Mouse (Mus musculus): ENCODE measurements around the gene Ergic1. TPM values are rescaled to one million over a fixed set of nuclear protein-coding genes. Genes with fewer than 3 reads are reported as not detected.
A peak's percentile ranks its signal among the peaks of the same experiment; 100 is the strongest.

Ergic1 gene
- polyA plus RNA-seq, 1 experiment: 68.6 TPM

GRCm38 (mm10) chr17:26580873-26581401, 19.6 kb downstream of the Ergic1 start:
- TF ChIP-seq POLR2A (IDR thresholded peaks at IDR 0.05; ENCODE audit: low read depth, low read length): no peak
- TF ChIP-seq CTCF (IDR thresholded peaks at IDR 0.05; ENCODE audit: extremely low read depth, insufficient read length, insufficient replicate concordance, low read depth, low read length): no peak
- Histone ChIP-seq H3K36me3 (ENCODE audit: control insufficient read depth, insufficient read depth, low read length) (no peaks in the 10 kb centered on the region; the same call in 1 of the 2 replicates), H3K4me3 (ENCODE audit: low read depth, low read length) (no peak overlapping the region), H3K27ac (ENCODE audit: insufficient read depth, low read depth, low read length) (no peak overlapping the region), H3K4me1 (ENCODE audit: control insufficient read depth, insufficient read depth, insufficient read length, low read length) (peaks cover 20% of the 10 kb centered on the region), H3K27me3 (ENCODE audit: control insufficient read depth, insufficient read depth, low read length) (no peaks in the 10 kb centered on the region)
- 95% methylated on average over 3 of the region's 3 CpGs for WGBS

- no peak overlapping the region for H3K4me3 ChIP-seq (ENCODE audit: low read depth, low read length)
- TF ChIP-seq POLR2A (IDR thresholded peaks at IDR 0.05; ENCODE audit: low read depth, low read length) (no peak), CTCF (IDR thresholded peaks at IDR 0.05; ENCODE audit: extremely low read depth, insufficient read length, insufficient replicate concordance, low read depth, low read length) (no peak)
- H3K27ac ChIP-seq (ENCODE audit: insufficient read depth, low read depth, low read length): no peak overlapping the region
- no peaks in the 10 kb centered on the region for H3K27me3 ChIP-seq (ENCODE audit: control insufficient read depth, insufficient read depth, low read length)
- H3K36me3 ChIP-seq (ENCODE audit: control insufficient read depth, insufficient read depth, low read length): no peaks in the 10 kb centered on the region
- peaks cover 16% of the 10 kb centered on the region for H3K4me1 ChIP-seq (ENCODE audit: control insufficient read depth, insufficient read depth, insufficient read length, low read length)
- WGBS: 88% methylated on average over 5 of the region's 5 CpGs
These were observed 21.0 kb downstream of the Ergic1 start for GRCm38 (mm10) chr17:26582297-26582696.

- Histone ChIP-seq H3K36me3 (ENCODE audit: control insufficient read depth, insufficient read depth, low read length) (no peaks in the 10 kb centered on the region; the same call in 1 of the 2 replicates), H3K4me3 (ENCODE audit: low read depth, low read length) (no peak overlapping the region), H3K27ac (ENCODE audit: insufficient read depth, low read depth, low read length) (no peak overlapping the region), H3K27me3 (ENCODE audit: control insufficient read depth, insufficient read depth, low read length) (no peaks in the 10 kb centered on the region), H3K4me1 (ENCODE audit: control insufficient read depth, insufficient read depth, insufficient read length, low read length) (peaks cover 16% of the 10 kb centered on the region)
- TF ChIP-seq POLR2A (IDR thresholded peaks at IDR 0.05; ENCODE audit: low read depth, low read length): no peak
- no peak for TF ChIP-seq CTCF (IDR thresholded peaks at IDR 0.05; ENCODE audit: extremely low read depth, insufficient read length, insufficient replicate concordance, low read depth, low read length)
- 87% methylated on average over 9 of the region's 9 CpGs for WGBS
These were observed 21.8 kb downstream of the Ergic1 start for GRCm38 (mm10) chr17:26583056-26583455.

DNA sequence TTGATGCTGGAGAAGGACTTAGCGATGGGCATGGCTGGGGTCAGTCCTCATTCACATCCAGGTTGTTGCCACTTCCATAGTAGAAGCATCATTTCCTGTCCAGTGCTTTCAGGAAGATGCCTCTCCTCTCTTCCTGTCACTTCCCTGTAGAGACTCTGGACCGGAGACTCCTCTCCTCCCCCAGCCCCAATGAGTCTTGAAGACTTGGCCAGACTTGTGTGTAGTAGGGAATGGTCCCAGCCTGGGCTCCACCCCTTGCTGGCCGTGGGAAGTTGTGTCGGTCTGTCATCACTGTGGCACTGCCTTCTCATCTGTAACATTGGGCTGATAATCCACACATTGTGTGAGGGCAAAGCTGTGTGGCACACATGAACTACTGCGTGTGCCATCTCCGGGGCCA, 22.3 kb downstream of the Ergic1 start:
- TF ChIP-seq CTCF (IDR thresholded peaks at IDR 0.05; ENCODE audit: extremely low read depth, insufficient read length, insufficient replicate concordance, low read depth, low read length) (no peak), POLR2A (IDR thresholded peaks at IDR 0.05; ENCODE audit: low read depth, low read length) (no peak)

GRCm38 (mm10) chr17:26584063-26584462, 22.8 kb downstream of the Ergic1 start:
- no peaks in the 10 kb centered on the region; the same call in 1 of the 2 replicates for H3K36me3 ChIP-seq (ENCODE audit: control insufficient read depth, insufficient read depth, low read length)
- WGBS: 38% methylated on average over 4 of the region's 4 CpGs
- TF ChIP-seq CTCF (IDR thresholded peaks at IDR 0.05; ENCODE audit: extremely low read depth, insufficient read length, insufficient replicate concordance, low read depth, low read length) (no peak), POLR2A (IDR thresholded peaks at IDR 0.05; ENCODE audit: low read depth, low read length) (no peak)
- no peak overlapping the region for H3K4me3 ChIP-seq (ENCODE audit: low read depth, low read length)
- H3K27ac ChIP-seq (ENCODE audit: insufficient read depth, low read depth, low read length): peak overlapping the region; percentile 66
- peaks cover 16% of the 10 kb centered on the region for H3K4me1 ChIP-seq (ENCODE audit: control insufficient read depth, insufficient read depth, insufficient read length, low read length)
- H3K27me3 ChIP-seq (ENCODE audit: control insufficient read depth, insufficient read depth, low read length): no peaks in the 10 kb centered on the region

More for the DNA sequence above, 22.3 kb downstream of the Ergic1 start:
- no peak overlapping the region for H3K4me3 ChIP-seq (ENCODE audit: low read depth, low read length)
- WGBS: 84% methylated on average over 6 of the region's 6 CpGs
- peaks cover 16% of the 10 kb centered on the region for H3K4me1 ChIP-seq (ENCODE audit: control insufficient read depth, insufficient read depth, insufficient read length, low read length)
- H3K36me3 ChIP-seq (ENCODE audit: control insufficient read depth, insufficient read depth, low read length): no peaks in the 10 kb centered on the region; the same call in 1 of the 2 replicates
- peak overlapping the region; percentile 66; the same call in 1 of the 2 replicates for H3K27ac ChIP-seq (ENCODE audit: insufficient read depth, low read depth, low read length)
- H3K27me3 ChIP-seq (ENCODE audit: control insufficient read depth, insufficient read depth, low read length): no peaks in the 10 kb centered on the region

DNA sequence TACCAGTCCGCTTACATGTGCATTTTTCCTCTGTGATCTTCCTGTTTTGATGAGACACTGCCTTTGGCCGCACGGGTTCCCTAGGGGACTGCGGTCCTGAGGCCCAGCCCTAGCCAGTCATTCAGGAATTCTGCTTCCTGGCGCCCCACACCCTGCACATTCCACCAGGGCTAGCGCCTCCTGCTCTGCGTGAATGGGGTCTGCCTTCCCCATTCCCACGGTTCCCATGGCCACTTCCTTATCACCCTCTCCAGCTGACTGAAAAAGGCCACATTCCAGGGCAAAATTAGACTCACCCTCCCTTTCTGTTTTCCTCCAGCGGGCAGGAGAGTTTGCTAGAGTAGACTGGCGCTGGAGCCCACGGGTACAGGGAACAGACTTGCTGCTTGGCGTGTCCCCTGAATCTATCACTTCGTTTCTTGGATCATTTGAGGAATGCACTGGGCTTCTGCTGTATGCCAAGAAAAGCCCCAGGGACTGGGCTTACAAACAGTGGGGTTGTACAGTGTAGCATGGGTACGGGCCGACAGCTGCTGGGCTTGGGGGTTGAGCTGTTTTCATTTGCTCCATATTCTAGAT, 23.4 kb downstream of the Ergic1 start:
- WGBS: 70% methylated on average over 15 of the region's 15 CpGs
- peak overlapping the region; percentile 66 for H3K27ac ChIP-seq (ENCODE audit: insufficient read depth, low read depth, low read length)
- no peak overlapping the region for H3K4me3 ChIP-seq (ENCODE audit: low read depth, low read length)

GRCm38 (mm10) chr17:26587961-26588487, 26.7 kb downstream of the Ergic1 start:
- 87% methylated on average over 12 of the region's 12 CpGs for WGBS
- H3K27me3 ChIP-seq (ENCODE audit: control insufficient read depth, insufficient read depth, low read length): no peaks in the 10 kb centered on the region
- TF ChIP-seq CTCF (IDR thresholded peaks at IDR 0.05; ENCODE audit: extremely low read depth, insufficient read length, insufficient replicate concordance, low read depth, low read length) (no peak), POLR2A (IDR thresholded peaks at IDR 0.05; ENCODE audit: low read depth, low read length) (no peak)
- H3K4me3 ChIP-seq (ENCODE audit: low read depth, low read length): no peak overlapping the region
- H3K4me1 ChIP-seq (ENCODE audit: control insufficient read depth, insufficient read depth, insufficient read length, low read length): peaks cover 16% of the 10 kb centered on the region
- H3K27ac ChIP-seq (ENCODE audit: insufficient read depth, low read depth, low read length): no peak overlapping the region
- H3K36me3 ChIP-seq (ENCODE audit: control insufficient read depth, insufficient read depth, low read length): no peaks in the 10 kb centered on the region; the same call in 1 of the 2 replicates

More for the DNA sequence above, 23.4 kb downstream of the Ergic1 start:
- Histone ChIP-seq H3K27me3 (ENCODE audit: control insufficient read depth, insufficient read depth, low read length) (no peaks in the 10 kb centered on the region), H3K36me3 (ENCODE audit: control insufficient read depth, insufficient read depth, low read length) (no peaks in the 10 kb centered on the region; the same call in 1 of the 2 replicates), H3K4me1 (ENCODE audit: control insufficient read depth, insufficient read depth, insufficient read length, low read length) (peaks cover 16% of the 10 kb centered on the region)
- TF ChIP-seq CTCF (IDR thresholded peaks at IDR 0.05; ENCODE audit: extremely low read depth, insufficient read length, insufficient replicate concordance, low read depth, low read length): no peak
